Mouse (Mus musculus) adipose tissue, adult 10 weeks (tissue): Measurements from ENCODE around the gene Ppp2r3d. TPM values are rescaled to one million over a fixed set of nuclear protein-coding genes. Genes with fewer than 3 reads are reported as not detected.

ENCODE experiments used
- polyA plus RNA-seq: library from polyadenylated mRNA; stranded (reverse); fragments of 350-450 nt; fragmentation: Illumina TruSeq; extraction: RNeasy Lipid Tissue Mini Kit (QIAGEN cat#74804); gene quantifications from one replicate; pipeline ENCODE4 v1.2.3, GENCODE M21; 2014; ENCODE audit warnings: low read depth, low replicate concordance

Gene Ppp2r3d
- polyA plus RNA-seq = 74.8 TPM

DNA sequence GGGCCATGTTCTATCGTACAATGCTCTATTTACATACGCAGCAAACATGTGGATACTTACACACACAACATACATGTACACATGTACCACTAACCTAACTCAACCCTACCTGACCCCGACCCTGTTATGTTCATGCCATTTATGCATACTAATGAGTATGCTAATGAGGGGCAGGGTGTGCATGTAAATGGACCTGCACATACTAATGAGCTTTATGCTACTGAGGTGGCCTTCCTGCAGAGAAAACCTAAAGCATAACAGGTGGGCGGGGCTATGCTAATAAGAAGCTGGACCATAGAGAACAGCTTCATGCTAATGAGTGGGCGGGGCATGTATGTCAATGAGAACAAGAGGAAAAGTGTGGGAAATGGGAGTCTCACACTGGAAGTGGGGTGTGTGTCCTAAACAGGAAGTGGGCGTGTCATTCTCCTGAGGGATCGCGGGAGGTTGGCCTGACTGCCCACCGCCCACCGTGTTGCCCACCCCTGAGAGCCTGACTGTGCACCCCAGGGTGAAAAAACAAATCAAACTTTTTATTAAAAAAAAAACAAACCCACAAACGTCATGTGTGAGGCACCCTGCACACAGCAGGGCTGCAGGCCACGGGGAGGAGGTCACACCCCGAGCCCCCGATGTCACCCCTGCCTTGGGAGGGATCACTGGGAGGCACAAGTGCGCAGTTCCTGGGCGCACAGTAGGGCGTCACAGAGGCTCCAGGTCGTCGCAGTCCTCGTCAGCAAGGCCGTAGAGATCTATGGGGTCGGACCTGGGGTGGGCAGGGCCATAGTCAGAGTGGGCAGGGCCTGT lies at the start of gene Ppp2r3d:
TSS of gene Ppp2r3d (minus strand) at position 803 of the 807 bp plus-strand sequence.

DNA sequence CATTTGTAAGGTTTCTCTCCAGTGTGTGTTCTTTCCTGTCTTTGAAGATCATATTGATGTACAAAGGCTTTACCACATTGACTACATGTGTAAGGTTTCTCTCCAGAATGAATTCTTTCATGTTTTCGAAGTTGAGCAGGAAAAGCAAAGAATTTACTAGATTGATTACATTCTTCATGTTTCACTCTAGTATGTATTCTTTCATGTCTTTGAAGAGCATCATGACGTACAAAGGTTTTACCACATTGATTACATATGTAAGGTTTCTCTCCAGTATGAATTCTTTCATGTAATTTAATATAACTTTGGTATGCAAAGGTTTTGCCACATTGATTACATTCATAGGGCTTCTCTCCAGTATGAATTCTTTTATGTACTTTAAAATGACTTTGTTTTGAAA lies 17.0 kb upstream of the Ppp2r3d start, which contains the start of gene Gm21836:
TSS of gene Gm21836 (minus strand) at position 101 of the 400 bp plus-strand sequence.

Other genes with a start within 250 kb of the Ppp2r3d start
- gene 2010315B03Rik, start 164.2 kb downstream of the Ppp2r3d start, polyA plus RNA-seq = 22.6 TPM
- not detected for gene Gm21836, start 16.9 kb upstream of the Ppp2r3d start, polyA plus RNA-seq